Mouse (Mus musculus): ENCODE results near the gene Gdpd2. TPM values are rescaled to one million over a fixed set of nuclear protein-coding genes. Genes with fewer than 3 reads are reported as not detected.

Gdpd2 gene
- 14.2 and 19.5 TPM in 2 replicates for polyA plus RNA-seq (2012; rRNA removed)

DNA sequence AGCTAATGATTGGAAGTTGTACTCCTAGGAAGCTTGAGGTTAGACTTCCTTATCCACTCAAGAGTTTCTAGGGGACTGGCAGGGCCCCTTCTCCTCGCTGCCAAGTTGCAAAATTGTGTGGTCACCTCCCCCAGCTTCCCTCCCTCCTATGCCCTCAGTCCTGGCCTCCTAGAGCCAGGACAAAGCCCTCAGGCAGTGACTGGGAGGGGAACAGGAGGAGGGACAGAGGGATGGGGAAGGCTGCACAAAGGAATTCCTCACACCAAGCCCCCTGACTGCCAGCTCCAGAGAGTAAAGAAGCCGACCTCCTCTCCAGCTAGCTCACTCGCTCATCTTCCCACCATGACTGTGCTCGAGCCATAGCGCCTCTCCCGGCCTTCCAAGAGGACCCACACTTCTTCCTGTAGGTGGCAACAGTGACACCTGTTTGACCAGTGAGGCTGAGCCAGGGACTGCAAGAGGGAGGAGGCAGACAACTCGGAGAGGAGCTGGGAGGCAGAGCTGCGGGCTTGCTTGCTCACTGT, at the start of gene Gdpd2:
Gene Gdpd2 (plus strand): TSS at position 209 of the 524 bp plus-strand sequence.
- H3K4me3 ChIP-seq (replicated peaks; ENCODE audit: extremely low read depth, low read depth, low read length), result no peak within 1 kb of the TSS
- TF ChIP-seq CTCF (IDR thresholded peaks at IDR 0.05; ENCODE audit: insufficient read depth, low read length) (peak; percentile 31; the same call in 1 of the 2 replicates), POLR2A (IDR thresholded peaks at IDR 0.05; ENCODE audit: borderline replicate concordance, extremely low read depth, low read depth, low read length) (no peak)
- no peaks in the 10 kb centered on the region for H3K4me1 ChIP-seq (ENCODE audit: control insufficient read depth, insufficient read depth, low read length)
- DNase-seq, result peak; percentile 13
- 25% methylated on average over 8 of the region's 8 CpGs for WGBS

DNA sequence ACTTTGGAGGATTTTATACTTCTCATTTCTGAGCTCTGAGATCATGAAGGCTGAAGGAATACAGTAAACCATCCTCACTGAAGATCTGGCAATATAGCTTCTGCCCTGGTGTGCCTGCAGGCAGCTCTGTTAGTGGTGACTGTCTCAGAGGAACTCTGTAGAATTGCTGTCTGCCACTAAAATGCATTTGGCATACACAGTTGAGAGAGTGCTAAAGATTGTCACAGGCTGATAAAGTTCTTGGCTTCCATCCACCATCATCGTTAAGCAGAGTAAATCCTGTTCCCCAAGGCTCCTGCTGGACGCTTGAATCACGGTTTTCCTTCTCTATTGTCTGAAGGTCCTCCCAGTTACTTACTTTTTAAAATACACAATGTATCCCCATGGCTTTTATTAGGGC, 43.1 kb upstream of the Gdpd2 start:
- DNase-seq, result no peak
- TF ChIP-seq POLR2A (IDR thresholded peaks at IDR 0.05; ENCODE audit: borderline replicate concordance, extremely low read depth, low read depth, low read length), result no peak
- 43% methylated on average over 3 of the region's 3 CpGs for WGBS
- Histone ChIP-seq H3K4me3 (replicated peaks; ENCODE audit: extremely low read depth, low read depth, low read length) (no peak overlapping the region), H3K4me1 (ENCODE audit: control insufficient read depth, insufficient read depth, low read length) (no peaks in the 10 kb centered on the region)

DNA sequence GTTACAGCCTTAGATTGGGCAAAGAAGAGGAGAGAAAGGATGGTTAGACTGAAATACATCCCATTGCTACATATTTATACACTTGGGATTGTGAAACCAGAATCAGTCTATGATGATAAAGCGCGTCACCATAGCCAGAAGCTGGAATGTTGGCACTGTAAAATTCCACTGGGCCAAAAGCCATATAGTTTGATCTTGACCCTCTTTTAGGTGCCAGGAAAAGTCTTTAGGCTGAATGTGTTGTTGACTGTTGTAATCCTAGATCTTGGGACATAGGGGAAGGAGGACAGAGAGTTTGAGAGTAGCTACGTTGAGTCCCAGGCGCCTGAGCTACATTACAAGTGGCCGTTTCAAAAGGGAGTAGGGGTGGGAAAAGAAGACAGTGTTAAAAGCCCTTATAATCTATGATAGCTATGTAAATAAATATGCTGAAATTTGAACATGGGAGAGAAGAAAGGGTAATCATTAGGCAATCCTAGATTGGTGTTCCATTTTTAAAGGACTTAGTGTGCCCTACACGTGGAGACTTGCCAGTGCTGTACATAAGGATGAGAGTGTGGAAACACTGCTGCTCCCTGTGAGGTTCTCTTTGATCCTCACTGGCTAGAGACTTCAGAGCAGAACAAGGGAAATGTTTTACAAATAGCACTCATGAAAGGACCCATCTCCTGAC, 42.2 kb upstream of the Gdpd2 start:
- 67% methylated on average over 6 of the region's 6 CpGs for WGBS
- no peaks in the 10 kb centered on the region for H3K4me1 ChIP-seq (ENCODE audit: control insufficient read depth, insufficient read depth, low read length)
- DNase-seq, result no peak
- no peak for TF ChIP-seq CTCF (IDR thresholded peaks at IDR 0.05; ENCODE audit: insufficient read depth, low read length)
- no peak for TF ChIP-seq POLR2A (IDR thresholded peaks at IDR 0.05; ENCODE audit: borderline replicate concordance, extremely low read depth, low read depth, low read length)
- H3K4me3 ChIP-seq (replicated peaks; ENCODE audit: extremely low read depth, low read depth, low read length), result no peak overlapping the region

DNA sequence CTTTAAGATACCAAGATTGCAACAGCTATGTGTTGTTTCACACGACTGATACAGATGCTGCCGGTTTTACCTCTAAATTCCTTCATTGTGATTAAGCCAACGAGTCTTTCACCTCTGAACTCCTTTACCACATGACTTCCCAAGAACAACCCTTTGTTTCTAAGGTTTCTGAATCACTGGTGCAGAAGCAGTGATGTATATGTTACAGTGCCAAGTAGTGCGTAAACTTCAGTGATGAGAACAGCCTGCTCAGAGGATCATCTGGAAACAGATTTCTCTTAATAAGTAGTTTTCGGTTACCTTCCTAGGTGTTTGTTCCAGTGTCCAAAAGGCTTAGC, 41.7 kb upstream of the Gdpd2 start:
- no peak overlapping the region for H3K4me3 ChIP-seq (replicated peaks; ENCODE audit: extremely low read depth, low read depth, low read length)
- WGBS, result 72% methylated on average over 5 of the region's 5 CpGs
- TF ChIP-seq CTCF (IDR thresholded peaks at IDR 0.05; ENCODE audit: insufficient read depth, low read length) (no peak), POLR2A (IDR thresholded peaks at IDR 0.05; ENCODE audit: borderline replicate concordance, extremely low read depth, low read depth, low read length) (no peak)
- no peaks in the 10 kb centered on the region for H3K4me1 ChIP-seq (ENCODE audit: control insufficient read depth, insufficient read depth, low read length)
- no peak for DNase-seq

DNA sequence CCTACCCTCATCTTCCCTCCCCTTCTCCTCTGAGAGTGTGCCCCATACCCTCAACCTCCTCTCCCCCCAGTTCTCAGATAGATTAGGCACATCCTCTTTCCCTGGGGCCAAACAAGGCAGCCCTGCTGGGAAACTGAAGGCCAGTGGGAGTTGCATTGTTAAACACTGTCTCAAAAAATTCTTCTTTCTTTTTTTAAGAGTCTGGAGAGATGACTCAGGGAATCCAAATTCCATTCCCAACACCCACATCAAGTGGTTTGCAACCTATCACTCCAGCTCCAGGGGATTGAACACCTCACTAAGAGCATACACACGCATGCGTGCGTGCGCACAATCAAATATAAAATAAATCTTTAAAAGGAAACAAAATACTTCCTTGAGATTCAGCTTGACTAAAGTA, 32.9 kb upstream of the Gdpd2 start:
- no peak for TF ChIP-seq POLR2A (IDR thresholded peaks at IDR 0.05; ENCODE audit: borderline replicate concordance, extremely low read depth, low read depth, low read length)
- TF ChIP-seq CTCF (IDR thresholded peaks at IDR 0.05; ENCODE audit: insufficient read depth, low read length), result no peak
- 99% methylated on average over 4 of the region's 4 CpGs for WGBS

DNA sequence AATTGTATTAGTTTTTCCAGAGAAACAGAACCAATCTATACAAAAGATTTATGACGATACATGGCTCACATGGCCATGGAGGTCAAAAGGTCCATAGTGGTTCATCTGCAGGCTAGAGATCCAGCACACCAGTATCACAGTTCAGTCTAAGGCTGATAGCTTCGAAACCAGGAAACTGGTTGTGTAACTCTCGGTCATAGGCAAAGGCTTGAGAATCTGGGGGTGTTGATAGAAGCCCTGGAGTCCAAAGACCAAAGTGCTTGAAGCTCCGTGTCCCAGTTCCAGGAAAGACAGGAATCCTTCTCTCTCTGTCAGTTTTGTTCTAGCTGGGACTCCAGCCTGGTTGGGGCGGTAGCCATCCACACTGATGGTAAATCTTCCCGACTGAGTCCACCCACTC, 21.6 kb upstream of the Gdpd2 start:
- DNase-seq, result no peak
- no peak for TF ChIP-seq POLR2A (IDR thresholded peaks at IDR 0.05; ENCODE audit: borderline replicate concordance, extremely low read depth, low read depth, low read length)
- WGBS, result 85% methylated on average over 6 of the region's 6 CpGs
- H3K4me1 ChIP-seq (ENCODE audit: control insufficient read depth, insufficient read depth, low read length), result no peaks in the 10 kb centered on the region
- H3K4me3 ChIP-seq (replicated peaks; ENCODE audit: extremely low read depth, low read depth, low read length), result no peak overlapping the region

More for the DNA sequence above, 32.9 kb upstream of the Gdpd2 start:
- Histone ChIP-seq H3K4me3 (replicated peaks; ENCODE audit: extremely low read depth, low read depth, low read length) (no peak overlapping the region), H3K4me1 (ENCODE audit: control insufficient read depth, insufficient read depth, low read length) (no peaks in the 10 kb centered on the region)
- no peak for DNase-seq

DNA sequence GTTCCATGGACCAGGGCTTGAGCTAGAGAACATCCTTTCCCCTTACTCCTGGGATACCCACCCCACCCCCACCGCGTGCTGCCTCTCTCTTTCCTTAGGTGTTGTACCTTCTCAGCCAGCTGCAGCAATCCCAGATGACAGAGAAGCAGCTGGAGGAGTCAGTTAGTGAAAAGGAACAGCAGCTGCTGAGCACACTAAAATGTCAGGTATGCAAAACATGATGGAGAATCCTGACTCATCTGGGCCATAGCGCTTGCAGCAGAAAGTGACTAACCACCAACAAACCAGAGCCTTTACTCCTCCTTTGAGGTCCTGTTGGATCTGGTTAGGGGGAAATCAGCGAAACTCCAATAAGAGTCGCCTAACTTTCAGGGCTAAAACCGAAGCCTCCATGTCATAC, 13.5 kb upstream of the Gdpd2 start:
- DNase-seq, result no peak
- TF ChIP-seq CTCF (IDR thresholded peaks at IDR 0.05; ENCODE audit: insufficient read depth, low read length), result no peak
- TF ChIP-seq POLR2A (IDR thresholded peaks at IDR 0.05; ENCODE audit: borderline replicate concordance, extremely low read depth, low read depth, low read length), result no peak
- 85% methylated on average over 6 of the region's 6 CpGs for WGBS
- H3K4me1 ChIP-seq (ENCODE audit: control insufficient read depth, insufficient read depth, low read length), result no peaks in the 10 kb centered on the region
- H3K4me3 ChIP-seq (replicated peaks; ENCODE audit: extremely low read depth, low read depth, low read length), result no peak overlapping the region

DNA sequence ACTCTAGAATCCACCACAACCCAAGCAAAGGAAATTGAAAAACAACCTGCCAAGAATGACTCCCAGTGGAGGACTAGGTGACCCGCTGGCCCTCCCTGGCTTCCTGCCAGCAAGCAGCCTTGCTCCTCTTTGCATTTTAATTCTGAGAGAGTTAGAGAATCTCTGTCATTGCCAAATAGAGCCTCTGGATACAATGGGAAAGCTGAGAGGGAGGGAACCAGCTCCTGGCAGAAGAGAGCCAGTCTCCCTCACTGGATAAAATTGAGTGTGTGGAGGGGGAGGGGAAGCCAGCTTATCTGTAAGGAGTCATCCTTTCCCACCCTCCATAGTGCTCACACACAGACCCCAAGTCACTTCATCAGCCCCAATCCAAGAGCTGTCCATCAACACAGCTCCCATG, 726 bp upstream of the Gdpd2 start:
- no peaks in the 10 kb centered on the region for H3K4me1 ChIP-seq (ENCODE audit: control insufficient read depth, insufficient read depth, low read length)
- TF ChIP-seq POLR2A (IDR thresholded peaks at IDR 0.05; ENCODE audit: borderline replicate concordance, extremely low read depth, low read depth, low read length), result no peak
- no peak for TF ChIP-seq CTCF (IDR thresholded peaks at IDR 0.05; ENCODE audit: insufficient read depth, low read length)
- no peak overlapping the region for H3K4me3 ChIP-seq (replicated peaks; ENCODE audit: extremely low read depth, low read depth, low read length)
- WGBS, result 47% methylated on average over 1 of the region's 1 CpGs
- no peak for DNase-seq

DNA sequence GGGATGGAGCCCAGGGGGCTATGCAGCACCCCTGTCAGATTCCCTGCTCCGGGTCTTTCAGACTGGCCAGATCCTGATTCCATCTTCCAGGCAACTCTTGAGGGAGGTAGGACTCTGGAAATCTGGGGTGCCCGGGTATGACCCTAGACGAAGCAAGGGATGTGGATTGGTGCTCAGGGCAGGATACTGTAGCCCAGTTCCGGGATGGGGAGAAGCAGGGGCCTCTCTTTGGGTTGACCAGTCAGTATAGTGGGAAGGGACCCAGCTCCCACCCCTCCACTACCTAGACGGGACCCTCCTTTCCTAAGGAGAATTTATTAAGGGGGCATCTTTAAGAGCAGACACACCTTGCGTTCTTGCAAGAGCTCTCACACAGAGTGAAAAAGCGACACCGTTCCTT, 593 bp downstream of the Gdpd2 start:
- TF ChIP-seq POLR2A (IDR thresholded peaks at IDR 0.05; ENCODE audit: borderline replicate concordance, extremely low read depth, low read depth, low read length) (no peak), CTCF (IDR thresholded peaks at IDR 0.05; ENCODE audit: insufficient read depth, low read length) (no peak)
- no peaks in the 10 kb centered on the region for H3K4me1 ChIP-seq (ENCODE audit: control insufficient read depth, insufficient read depth, low read length)
- H3K4me3 ChIP-seq (replicated peaks; ENCODE audit: extremely low read depth, low read depth, low read length), result no peak overlapping the region
- DNase-seq, result no peak
- WGBS, result 51% methylated on average over 8 of the region's 8 CpGs

DNA sequence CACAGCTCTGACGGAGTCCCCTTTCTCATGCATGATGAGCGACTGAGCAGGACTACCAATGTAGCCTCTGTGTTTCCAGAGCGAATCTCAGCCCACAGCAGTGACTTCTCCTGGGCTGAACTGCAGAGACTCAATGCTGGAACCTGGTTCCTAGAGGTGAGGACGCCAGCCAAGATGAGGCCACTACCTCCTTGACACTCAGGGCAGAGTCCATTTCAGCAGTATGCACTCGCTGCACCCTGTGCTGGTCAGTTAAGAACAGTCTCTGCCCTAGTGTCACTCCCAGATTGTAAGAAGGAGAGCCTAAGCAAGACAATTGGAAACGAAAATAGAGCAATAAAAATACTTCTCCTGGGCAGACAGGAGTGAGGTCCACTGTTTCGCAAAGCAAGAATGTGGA, 4.7 kb downstream of the Gdpd2 start:
- 70% methylated on average over 7 of the region's 7 CpGs for WGBS
- DNase-seq, result no peak
- H3K4me3 ChIP-seq (replicated peaks; ENCODE audit: extremely low read depth, low read depth, low read length), result no peak overlapping the region
- H3K4me1 ChIP-seq (ENCODE audit: control insufficient read depth, insufficient read depth, low read length), result no peaks in the 10 kb centered on the region
- TF ChIP-seq CTCF (IDR thresholded peaks at IDR 0.05; ENCODE audit: insufficient read depth, low read length) (no peak), POLR2A (IDR thresholded peaks at IDR 0.05; ENCODE audit: borderline replicate concordance, extremely low read depth, low read depth, low read length) (no peak)
